Mouse (Mus musculus): ENCODE data around the gene Wars.
"Not testable (repeated sequence)": the region's sequence is repeated elsewhere in the genome, so short reads cannot be mapped to it uniquely, and the experiment has no call there.

Wars gene

DNA sequence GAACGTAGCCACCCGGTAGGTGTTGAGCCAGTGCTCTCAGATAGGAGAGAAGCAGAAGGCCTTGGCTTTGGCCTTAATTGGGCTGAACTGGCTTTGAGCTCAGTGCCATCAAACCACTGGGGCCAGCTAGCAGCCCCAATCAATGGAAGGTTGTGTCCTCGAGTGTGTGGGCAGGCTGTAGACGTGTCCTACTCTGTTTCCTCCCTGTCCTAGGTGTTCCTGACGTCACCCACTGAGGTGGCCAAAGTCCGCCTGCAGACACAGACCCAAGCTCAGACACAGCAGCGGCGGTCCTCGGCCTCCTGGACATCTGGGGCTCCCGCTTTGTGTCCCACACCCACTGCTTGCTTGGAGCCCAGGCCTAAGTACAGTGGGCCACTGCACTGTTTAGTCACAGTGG is 38.9 kb downstream of the Wars start:
- DNase-seq, result no peak

DNA sequence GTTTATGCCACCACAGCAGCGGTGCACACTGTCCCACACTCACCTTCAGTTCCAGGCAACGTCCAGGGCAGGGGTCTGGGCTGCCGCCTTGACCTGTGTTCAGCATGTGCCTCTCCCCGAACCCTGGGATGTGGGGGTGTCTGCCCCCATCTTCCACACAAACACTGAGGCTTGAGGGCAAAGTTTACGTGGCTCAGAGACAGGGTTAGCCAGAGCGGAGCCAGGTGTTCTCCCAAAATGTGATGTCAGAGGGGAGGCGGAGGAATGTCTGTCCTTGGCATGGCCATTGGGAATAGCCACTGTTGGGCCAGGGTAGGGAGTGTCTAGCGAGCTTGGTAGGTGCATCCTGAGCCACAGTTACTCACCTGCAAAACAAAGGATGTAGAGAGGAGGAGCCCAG is 41.2 kb downstream of the Wars start:
- DNase-seq, result no peak

DNA sequence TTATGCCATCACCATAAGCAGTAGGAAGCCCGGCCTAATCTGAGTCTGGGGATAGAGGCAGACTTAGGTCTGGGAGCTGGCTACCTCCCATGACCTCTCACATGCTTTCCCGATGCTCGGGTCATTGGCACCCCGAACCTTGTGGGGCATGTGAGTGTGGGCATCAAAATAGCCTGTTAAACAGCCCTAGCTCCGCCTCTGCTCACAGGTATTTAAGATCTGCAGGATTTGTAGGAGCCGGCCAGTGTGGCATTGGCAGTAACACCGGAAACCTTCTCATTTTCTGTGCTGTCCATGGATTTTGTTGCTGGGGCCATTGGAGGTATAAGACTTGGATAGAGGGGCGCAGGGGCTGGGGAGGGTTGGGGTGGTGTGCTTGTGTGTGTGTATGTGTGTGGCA is 43.1 kb downstream of the Wars start:
- no peak for DNase-seq

DNA sequence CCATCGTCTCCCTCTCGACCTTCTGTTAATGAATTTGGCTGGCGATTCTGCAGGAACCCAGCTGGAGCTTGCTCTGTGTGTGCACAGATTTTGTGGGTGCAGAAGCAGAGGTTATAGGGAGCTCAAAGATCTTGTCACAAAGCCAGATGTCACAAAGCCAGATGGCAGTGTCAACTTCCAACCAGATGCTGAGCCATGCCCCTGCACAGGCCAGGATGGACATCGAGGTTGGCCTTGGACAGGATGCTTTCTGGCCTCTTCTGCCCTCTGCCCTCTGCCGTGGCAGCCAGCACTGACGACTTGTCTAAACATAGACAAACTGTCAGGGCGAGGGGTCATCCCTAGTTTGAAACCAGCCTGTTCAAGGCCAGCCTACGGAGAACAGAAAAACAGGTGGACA is 43.8 kb downstream of the Wars start:
- peak; percentile 42 for DNase-seq

DNA sequence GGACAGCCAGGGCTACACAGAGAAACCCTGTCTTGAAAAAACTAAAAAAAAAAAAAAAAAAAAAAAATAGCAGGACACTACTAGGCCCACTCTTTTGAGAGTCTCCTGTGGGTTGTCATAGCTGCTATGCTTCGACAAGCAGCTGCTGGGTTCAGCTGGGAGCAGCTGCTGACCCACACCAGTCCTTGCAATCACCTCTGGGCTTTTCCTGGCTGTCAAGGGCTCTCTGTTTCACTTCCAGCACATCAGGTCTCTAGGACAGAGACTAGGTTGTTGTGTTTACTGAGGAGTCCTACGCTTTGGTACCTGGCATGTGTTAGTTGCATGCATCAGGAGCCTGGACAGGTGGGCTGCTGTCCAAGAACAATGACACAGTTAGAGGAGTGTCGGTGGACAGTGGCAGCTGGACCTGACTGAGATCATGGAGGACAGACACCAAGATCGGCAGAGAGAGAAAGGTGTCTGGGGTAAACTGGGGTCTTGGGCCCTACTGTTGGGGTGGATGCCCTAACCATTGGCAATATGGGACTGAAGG is 44.4 kb downstream of the Wars start:
- no peak for DNase-seq

DNA sequence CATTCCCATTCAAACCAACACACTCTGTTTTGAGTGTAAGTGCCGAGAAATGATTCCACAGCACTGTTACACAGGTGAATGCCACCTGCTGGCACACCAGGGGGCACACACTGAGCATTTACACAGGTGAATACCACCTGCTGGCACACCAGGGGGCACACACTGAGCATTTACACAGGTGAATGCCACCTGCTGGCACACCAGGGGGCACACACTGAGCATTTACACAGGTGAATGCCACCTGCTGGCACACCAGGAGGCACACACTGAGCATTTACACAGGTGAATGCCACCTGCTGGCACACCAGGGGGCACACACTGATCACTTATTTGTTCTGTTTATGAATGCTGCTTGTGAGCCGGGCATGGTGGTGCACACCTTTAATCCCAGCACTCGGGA is 45.9 kb downstream of the Wars start:
- DNase-seq, result not testable (repeated sequence)

DNA sequence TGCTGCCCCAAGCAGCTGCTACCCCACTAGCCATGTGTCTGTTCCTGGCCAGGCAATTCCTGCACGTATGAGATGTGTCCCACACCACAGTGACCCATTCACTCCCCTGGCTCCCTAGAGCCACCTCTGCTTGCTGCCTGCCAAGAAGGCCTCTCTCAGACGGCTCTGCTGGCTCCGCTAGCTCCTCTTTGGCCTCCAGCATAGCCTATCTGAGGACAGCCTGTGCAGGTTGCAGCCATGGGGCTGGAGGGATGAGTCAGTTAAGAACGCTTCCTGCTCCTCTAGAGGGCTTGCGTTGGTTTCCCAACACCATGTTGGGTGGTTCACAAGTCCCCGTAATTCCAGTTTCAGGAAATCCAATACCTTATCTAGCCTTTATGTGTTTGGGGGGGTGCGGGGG is 51.3 kb downstream of the Wars start:
- DNase-seq, result no peak

DNA sequence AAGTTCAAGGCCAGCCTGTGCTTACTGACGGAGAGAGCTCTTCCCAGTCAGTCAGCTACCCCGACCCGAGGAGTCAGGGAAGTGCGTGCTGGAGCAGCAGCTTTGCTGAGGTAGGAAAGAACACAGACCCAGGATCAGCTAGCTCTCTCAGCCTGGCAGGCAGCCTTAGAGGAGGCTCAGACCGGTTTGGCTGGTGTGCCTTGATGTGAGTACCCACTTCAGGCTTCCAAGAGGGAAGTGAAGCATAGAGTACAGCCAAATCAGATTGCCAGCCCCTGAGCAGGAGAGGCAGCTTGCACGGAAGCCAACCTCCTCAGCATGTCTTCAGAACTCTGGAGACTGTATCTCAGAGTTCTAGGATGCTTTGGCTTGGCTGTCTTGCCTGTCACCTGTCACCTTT is 52.8 kb downstream of the Wars start:
- peak; percentile 77 for DNase-seq

DNA sequence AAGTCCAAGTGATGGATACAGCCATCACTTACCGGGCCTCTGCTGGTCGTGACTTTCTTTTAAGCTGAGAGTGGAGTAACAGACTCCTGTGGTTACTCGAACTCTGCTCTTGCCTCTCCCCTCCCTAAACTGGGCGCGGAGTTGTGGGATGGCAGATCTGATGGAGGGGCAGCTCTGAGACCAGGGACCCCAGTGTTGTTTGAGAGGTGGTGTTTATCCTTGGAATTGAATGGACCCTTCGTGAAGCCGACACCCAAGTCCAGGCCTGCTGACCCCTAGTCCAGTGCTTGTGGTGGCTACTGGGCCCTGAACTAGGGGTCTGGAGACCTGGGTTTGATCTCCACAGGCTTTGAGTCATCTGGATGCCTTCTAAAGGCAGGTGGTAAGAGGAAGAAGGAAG is 57.3 kb downstream of the Wars start:
- DNase-seq, result no peak

DNA sequence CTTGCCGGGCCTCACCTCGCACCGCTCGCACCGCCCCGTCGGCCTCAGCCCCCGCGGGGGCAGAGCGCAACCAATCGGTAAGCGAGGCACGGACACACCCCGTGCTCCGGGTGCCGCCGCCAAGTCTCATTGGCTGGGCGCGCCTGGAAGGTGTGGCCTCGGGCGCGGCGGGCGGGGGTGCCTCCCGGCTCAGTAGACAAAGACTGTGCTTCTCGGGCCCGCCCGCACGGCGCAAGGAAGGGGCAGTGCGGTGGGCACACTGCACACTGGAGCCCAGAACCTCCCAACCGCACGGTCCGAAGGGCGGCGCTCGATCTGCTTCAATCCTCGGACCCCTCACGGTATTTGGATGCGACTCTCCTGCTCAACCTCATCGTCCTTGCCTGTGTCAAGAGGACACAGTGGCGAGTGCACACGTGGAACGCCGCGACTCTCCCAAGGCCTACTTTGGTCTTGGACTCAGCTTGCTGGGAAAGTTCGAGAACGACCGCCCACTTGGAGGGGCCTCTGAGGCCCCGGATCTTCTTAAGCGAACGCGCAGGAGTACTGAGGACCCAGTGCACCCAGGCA is 58.0 kb downstream of the Wars start, which contains the start of the genes Slc25a29 and Slc25a47:
Slc25a29 (minus strand) TSS at position 44 of the 570 bp plus-strand sequence.
Slc25a47 (plus strand) TSS at position 207 of the 570 bp plus-strand sequence.
- peak; percentile 96 for DNase-seq

DNA sequence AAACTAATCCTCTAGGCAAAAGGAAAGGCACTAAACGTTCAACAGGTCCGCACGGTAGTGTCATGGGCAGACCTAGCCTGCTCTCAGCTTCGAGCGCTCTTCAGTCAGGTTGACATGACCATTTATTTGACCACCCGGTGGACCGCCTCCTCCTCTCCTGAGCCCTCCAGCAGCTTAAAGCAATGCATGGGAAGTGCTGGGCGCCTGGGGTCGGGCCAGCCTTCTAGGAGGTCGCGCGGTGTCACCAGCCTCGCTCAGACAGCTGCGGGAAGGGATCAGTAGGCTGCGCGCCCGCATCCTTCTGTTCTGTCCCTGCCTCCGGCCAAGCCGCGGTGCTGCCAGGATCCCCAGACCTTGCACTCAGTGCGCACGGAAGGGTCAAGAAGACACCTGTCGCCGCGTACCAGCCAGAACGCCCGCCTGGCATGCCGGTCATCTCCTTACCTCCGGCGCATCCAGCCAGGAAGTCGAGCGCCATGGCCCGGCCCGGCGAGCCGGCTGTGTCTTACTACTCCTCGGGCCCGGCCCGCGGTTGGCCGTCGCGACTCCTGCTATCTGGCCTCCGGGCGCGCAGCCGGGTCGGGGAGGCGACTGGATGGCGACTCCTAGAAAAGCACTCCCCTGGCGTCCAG is 58.6 kb downstream of the Wars start:
- DNase-seq, result no peak

DNA sequence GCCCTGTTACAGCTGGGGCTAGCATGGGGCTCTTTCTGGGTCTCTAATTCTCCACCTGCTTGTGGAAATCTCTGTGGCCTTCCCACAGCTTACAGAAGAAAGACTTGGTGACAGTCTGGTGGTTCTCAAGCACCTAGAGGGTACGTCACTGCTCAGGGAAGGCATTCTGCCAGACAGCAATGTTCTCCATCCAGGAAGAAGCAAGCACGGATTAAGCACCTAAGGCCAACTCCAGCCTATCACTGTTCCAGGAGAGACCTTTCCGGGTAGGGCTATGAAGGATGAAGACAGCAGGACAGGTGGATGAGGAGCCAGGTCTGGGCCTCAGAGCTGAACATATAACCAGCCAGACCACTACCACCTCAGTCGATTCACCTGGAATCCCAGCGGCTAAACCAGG is 59.2 kb downstream of the Wars start:
- DNase-seq, result no peak

DNA sequence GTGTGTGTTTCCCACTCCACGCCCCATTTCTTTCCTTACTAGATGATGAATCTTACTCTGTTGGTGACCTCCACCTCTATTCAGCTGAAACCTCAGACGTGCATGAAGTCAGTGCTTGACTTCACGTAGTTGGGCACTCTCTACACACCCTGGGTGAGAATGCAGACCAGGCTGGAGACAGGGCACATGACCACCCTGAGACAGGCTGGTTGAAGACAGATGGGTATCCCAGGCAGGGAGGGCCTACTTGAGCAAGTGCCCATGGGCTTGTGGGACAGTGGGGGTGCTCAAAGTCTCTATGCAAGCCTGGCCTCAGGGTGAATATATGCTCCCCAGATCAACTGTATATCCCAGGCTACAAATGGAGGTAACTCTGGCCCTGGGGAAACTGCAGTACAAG is 59.6 kb downstream of the Wars start:
- DNase-seq, result no peak

DNA sequence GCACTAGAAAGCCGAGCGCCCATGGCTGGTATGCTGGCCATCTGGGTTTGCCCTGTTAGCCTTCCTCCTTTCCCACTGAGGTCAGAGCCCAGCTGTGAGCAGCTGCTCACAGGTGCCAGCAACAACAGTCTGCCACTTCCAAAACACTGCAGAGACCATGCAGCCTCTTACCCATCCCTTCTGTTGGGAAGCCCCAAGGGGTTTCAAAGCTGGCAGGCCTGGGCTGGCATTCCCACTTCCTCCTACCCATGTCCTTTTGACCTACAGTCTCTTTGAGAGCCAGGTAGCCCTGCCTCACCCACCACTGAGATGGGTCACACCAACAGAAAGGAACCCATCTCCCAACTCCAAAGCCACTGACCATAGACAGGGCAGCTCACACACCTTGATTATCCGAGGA is 60.6 kb downstream of the Wars start:
- DNase-seq, result no peak

DNA sequence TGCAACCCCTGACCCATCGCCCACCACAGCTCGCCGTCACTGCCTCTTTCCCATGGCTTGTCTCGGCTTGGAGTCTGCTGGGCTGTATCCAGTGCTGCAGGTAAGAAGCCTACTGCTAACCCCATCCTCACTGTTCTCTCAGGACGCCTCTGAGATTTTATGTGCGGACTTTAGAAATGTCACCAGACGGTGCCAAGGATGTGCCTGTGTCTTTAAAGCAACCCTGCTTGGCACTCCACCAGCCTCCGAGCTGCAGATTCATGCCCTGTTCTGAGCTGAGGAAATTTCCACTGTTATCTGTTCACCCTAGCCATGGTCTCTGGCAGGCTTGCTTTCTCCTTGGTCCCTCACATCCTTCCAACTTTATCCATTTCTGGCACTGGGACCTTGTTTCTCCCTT is 61.1 kb downstream of the Wars start:
- no peak for DNase-seq

DNA sequence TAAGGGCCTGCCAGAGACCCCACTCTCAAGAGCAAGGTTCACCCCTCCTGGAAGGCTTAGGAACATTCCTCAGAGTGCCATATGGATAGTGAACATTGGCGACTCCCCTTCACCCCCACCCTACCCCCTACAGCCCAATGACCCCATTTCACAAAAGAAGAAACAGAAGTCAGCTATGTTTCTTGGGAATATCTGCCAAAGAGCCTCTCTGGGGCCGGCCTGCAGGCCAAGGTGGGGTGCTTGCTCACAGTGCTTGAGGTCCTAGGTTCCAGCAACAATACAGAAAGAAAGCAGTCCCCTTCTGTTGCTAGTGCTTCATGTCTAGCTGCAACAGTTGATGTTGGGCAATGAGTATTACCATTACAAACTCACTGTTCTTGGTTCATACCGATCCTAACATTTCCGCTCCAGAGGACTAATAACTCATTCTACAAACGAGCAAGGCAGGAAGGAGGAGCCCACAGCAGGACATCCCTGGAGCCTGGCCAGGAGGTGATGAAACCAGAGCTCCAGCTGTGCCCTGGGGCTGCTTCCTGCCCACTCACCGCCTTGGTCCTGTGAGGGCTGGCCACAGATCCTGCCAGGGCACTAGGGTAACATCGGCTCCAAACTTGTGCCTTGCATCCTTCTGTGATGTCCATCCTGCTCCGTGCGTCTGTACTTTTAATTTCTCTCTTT is 61.9 kb downstream of the Wars start:
- peak; percentile 83 for DNase-seq

DNA sequence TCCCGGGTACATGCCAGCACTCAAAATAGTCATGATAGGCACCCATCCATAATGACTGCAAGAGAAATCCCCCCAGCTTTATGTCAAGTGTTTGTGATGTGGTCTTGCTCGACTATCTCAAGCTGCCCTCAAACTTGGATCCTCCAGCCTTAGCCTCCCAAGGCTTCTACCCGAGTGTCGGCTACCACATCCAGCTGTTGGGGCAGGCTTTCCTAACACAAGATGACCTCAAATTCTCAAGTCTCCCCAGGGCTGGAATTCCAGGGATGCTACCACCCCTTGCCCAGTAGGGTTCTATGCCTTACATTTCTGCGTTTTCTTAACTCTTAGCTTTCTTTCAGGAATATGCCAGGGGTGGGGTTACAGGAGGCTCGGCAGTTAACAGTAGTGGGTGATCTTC is 63.6 kb downstream of the Wars start:
- DNase-seq, result no peak

DNA sequence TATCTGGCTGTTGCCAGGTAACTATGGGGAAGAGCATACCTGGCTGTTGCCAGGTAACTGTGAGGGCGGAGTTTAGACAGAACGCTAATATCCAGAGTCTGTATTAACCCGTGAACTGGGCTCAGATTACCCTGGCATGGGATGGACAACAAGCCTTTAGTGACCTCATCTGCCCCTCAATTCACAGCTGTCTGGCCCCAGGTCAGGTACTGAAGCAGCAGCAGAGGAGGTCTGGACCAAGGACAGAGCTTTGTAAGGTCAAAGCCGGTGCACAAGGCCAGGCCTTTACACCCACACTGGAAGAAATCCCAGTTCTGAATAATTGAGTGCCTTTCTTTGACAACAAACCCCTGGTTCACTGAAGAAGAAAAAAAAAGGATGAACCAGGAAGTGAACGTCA is 64.3 kb downstream of the Wars start:
- no peak for DNase-seq

DNA sequence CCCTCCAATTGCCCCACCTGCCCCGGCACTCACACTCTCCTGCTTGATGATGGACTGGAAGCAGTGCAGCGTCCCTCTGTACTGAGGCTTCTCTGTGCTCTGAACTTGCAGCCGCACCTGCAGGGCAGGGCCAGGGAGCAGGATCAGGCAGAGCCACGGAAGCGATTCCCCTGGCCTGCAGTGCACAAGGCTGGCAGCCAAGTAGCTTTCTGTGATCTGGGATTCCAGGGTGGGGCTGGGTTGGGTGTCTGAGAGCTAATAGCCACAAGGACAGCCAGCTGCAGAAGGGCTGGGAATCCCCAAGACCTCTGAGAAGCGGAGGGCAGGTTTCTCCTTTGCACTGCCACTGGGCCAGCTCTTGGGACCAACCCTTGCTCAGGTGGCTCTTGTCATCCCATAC is 66.3 kb downstream of the Wars start:
- DNase-seq, result no peak

DNA sequence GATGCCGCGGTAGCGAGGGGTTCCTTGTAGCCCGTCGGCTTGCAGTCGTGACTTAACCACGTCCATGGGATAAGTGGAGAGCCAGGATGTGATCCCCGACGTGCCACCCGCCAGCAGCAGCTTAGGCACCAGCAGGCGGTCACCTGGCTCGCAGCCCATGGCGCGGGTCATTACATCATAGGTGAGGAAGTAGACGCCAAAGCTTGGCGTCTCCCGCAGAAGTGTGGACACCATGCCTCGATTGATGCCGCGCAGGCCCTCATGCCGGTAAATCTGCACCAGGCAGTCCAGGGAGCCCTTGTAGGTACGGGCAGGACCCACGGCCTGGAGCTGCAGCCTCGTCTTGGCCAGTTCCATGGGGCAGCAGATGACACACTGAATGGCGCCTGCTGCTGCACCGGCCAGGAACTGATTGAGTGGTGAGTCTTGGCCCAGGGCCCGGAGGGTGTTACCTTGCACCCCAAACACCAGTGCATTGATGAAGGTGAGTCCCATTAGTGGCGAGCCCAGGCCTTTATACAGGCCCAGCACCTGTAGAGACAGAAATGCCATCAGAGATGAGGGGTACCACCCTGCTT is 66.9 kb downstream of the Wars start:
- no peak for DNase-seq

DNA sequence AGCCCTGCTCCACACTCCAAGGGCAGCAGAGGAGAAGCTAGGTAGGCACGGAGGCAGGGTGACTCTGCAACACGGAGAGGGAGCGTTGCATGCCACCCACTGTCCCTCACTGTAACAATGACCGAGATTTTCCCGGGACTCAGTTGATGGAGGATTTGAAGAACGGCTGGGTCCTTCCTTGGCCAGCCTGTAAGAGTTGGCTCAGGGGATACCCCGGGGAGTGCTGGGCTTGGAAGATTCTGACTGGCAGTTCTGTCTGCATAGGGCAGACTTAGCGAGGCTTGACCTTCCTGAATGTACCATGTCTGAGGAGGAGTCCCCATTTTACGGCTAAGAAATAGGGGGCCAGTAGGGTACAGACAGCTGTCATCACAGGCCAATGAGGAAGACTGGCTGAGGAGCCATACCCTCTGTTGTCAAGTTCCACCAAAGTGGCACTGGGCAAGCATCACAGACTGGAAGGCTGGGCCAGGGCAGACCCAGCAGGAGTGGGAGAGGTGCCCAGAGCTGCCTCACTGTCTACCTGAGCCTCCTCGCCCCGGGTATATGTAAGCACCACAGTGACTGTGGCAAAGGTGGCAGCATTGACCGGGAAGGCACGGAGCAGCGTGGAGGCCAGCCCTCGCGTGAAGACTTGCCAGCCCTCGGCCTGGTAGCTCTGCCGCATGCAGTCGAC is 67.6 kb downstream of the Wars start:
- no peak for DNase-seq

DNA sequence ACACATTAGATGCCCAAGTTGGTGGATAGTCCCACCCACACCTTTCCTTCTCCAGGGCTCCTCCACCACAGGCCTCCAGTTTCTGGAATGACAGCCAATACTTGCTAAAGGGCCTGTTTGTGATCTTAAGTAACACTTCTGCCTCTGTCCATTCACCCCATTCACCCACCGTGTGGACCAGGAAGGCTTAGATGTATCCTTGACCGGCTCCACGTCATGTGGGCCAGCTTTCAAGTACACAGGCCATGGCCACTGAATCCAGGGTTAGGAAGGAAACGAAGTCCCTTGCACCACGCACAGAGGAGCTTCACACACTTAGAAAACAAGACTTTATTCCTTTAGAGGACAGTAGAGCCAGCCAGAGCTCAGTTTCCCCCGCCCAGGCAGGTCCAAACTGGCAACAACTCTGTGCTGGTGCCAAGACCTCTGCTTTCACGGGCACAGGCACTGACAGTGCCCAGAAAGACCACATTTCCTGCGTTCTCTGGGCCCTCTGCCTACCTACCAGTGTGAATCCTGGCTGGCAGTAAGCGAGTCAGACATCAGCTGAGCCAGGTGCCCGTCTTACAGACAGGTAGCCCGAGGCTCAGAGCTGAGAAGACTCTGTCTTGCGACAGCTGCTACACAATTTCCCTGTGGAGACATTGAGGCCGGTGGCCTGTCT is 68.3 kb downstream of the Wars start:
- no peak for DNase-seq
